Mouse (Mus musculus) brown adipose tissue, adult 24 weeks (tissue): Measurements from ENCODE around the gene Scel. TPM values are rescaled to one million over a fixed set of nuclear protein-coding genes. Genes with fewer than 3 reads are reported as not detected.

Experiments
- H3K27ac ChIP-seq: fragments of 200-500 bp; replicated peaks from 2 replicates; pipeline ENCODE4 v1.5.1; 2012; ENCODE audit warnings: low read depth, mild to moderate bottlenecking, low read length
- H3K4me1 ChIP-seq: fragments of 200-500 bp; 2 replicates; pipeline ENCODE4 v1.6.1; 2012; ENCODE audit warnings: low read length, mixed read lengths; ENCODE audit not compliant: control insufficient read depth, insufficient read depth, insufficient read length
- H3K4me3 ChIP-seq: fragments of 200-500 bp; 2 replicates; pipeline ENCODE4 v1.5.1; 2012; ENCODE audit warnings: low read depth, mild to moderate bottlenecking, low read length, moderate library complexity; ENCODE audit not compliant: insufficient read depth
- polyA plus RNA-seq: library from polyadenylated mRNA; stranded (reverse); fragments of >200 nt; gene quantifications from 2 replicates; pipeline ENCODE4 v1.2.4, GENCODE M21; 2012; ENCODE audit not compliant: missing spikeins, insufficient read depth, insufficient read length

The Scel gene
- polyA plus RNA-seq, 1 experiment, result not detected

GRCm38 (mm10) chr14:103575854-103576253, 62.7 kb downstream of the Scel start:
- H3K27ac ChIP-seq, result no peak overlapping the region
- no peaks in the 10 kb centered on the region for H3K4me1 ChIP-seq
- H3K4me3 ChIP-seq, result no peak overlapping the region

GRCm38 (mm10) chr14:103577011-103577410, 63.9 kb downstream of the Scel start:
- Histone ChIP-seq H3K27ac (no peak overlapping the region), H3K4me3 (no peak overlapping the region), H3K4me1 (no peaks in the 10 kb centered on the region)

GRCm38 (mm10) chr14:103586662-103587061, 73.5 kb downstream of the Scel start:
- no peaks in the 10 kb centered on the region for H3K4me1 ChIP-seq
- no peak overlapping the region for H3K27ac ChIP-seq
- H3K4me3 ChIP-seq, result no peak overlapping the region

GRCm38 (mm10) chr14:103587208-103587900, 74.2 kb downstream of the Scel start:
- H3K27ac ChIP-seq, result no peak overlapping the region
- H3K4me1 ChIP-seq, result no peaks in the 10 kb centered on the region
- H3K4me3 ChIP-seq, result no peak overlapping the region

- Histone ChIP-seq H3K27ac (no peak overlapping the region), H3K4me1 (no peaks in the 10 kb centered on the region), H3K4me3 (no peak overlapping the region)
Measured at GRCm38 (mm10) chr14:103589819-103590218, 76.7 kb downstream of the Scel start.

- no peaks in the 10 kb centered on the region for H3K4me1 ChIP-seq
- H3K4me3 ChIP-seq, result no peak overlapping the region
- no peak overlapping the region for H3K27ac ChIP-seq
Measured at GRCm38 (mm10) chr14:103595870-103596269, 82.7 kb downstream of the Scel start.

GRCm38 (mm10) chr14:103608063-103608462, 94.9 kb downstream of the Scel start:
- Histone ChIP-seq H3K27ac (no peak overlapping the region), H3K4me3 (no peak overlapping the region), H3K4me1 (no peaks in the 10 kb centered on the region)

GRCm38 (mm10) chr14:103613573-103614271, 100.6 kb downstream of the Scel start:
- Histone ChIP-seq H3K4me3 (no peak overlapping the region), H3K27ac (no peak overlapping the region), H3K4me1 (no peaks in the 10 kb centered on the region)

- no peak overlapping the region for H3K4me3 ChIP-seq
- no peaks in the 10 kb centered on the region for H3K4me1 ChIP-seq
- no peak overlapping the region for H3K27ac ChIP-seq
Measured at GRCm38 (mm10) chr14:103614272-103614587, 101.1 kb downstream of the Scel start.

- Histone ChIP-seq H3K27ac (no peak overlapping the region), H3K4me3 (no peak overlapping the region), H3K4me1 (no peaks in the 10 kb centered on the region)
Measured at GRCm38 (mm10) chr14:103619756-103620155, 106.6 kb downstream of the Scel start.

GRCm38 (mm10) chr14:103621207-103621606, 108.1 kb downstream of the Scel start:
- Histone ChIP-seq H3K4me3 (no peak overlapping the region), H3K27ac (no peak overlapping the region), H3K4me1 (no peaks in the 10 kb centered on the region)

GRCm38 (mm10) chr14:103626100-103626499, 113.0 kb downstream of the Scel start:
- Histone ChIP-seq H3K27ac (no peak overlapping the region), H3K4me3 (no peak overlapping the region), H3K4me1 (no peaks in the 10 kb centered on the region)

- no peak overlapping the region for H3K4me3 ChIP-seq
- H3K4me1 ChIP-seq, result no peaks in the 10 kb centered on the region
- no peak overlapping the region for H3K27ac ChIP-seq
Measured at GRCm38 (mm10) chr14:103629639-103630364, 116.7 kb downstream of the Scel start.

GRCm38 (mm10) chr14:103630545-103630944, 117.4 kb downstream of the Scel start:
- Histone ChIP-seq H3K4me3 (no peak overlapping the region), H3K4me1 (no peaks in the 10 kb centered on the region), H3K27ac (no peak overlapping the region)

GRCm38 (mm10) chr14:103643933-103644332, 130.8 kb downstream of the Scel start:
- Histone ChIP-seq H3K27ac (no peak overlapping the region), H3K4me1 (no peaks in the 10 kb centered on the region), H3K4me3 (no peak overlapping the region)
